Mouse (Mus musculus): ENCODE measurements around the gene Erich4.

Erich4 gene

GRCm38 (mm10) chr7:25623857-25624370 lies 8.2 kb upstream of the Erich4 start:
- DNase-seq, result no peak

GRCm38 (mm10) chr7:25620751-25621150 lies 5.1 kb upstream of the Erich4 start:
- DNase-seq, result peak in 1 of 2 experiments; percentile 16

GRCm38 (mm10) chr7:25620101-25620500 lies 4.4 kb upstream of the Erich4 start:
- DNase-seq, result peak in 1 of 2 experiments; percentile 4

- DNase-seq, result peak in 1 of 2 experiments; percentile 4
Measured at GRCm38 (mm10) chr7:25619722-25619991, 4.0 kb upstream of the Erich4 start.

GRCm38 (mm10) chr7:25618865-25619721 lies 3.4 kb upstream of the Erich4 start, which contains the start of gene Dmac2:
TSS of gene Dmac2 (plus strand) at chr7:25619414.
- peak; percentile 93 to 94 for DNase-seq

GRCm38 (mm10) chr7:25617376-25618160 lies 1.9 kb upstream of the Erich4 start:
- DNase-seq, result peak in 1 of 2 experiments; percentile 7

GRCm38 (mm10) chr7:25614831-25615705 lies 624 bp downstream of the Erich4 start:
- DNase-seq, result peak in 1 of 2 experiments; percentile 21

GRCm38 (mm10) chr7:25614086-25614485 lies 1.6 kb downstream of the Erich4 start:
- DNase-seq, result peak in 1 of 2 experiments; percentile 8

- no peak for DNase-seq
Measured at GRCm38 (mm10) chr7:25611501-25611900, 4.2 kb downstream of the Erich4 start.

- peak in 1 of 2 experiments; percentile 13 for DNase-seq
Measured at GRCm38 (mm10) chr7:25610056-25610455, 5.6 kb downstream of the Erich4 start.

GRCm38 (mm10) chr7:25607196-25607595 lies 8.5 kb downstream of the Erich4 start:
- peak in 1 of 2 experiments; percentile 6 for DNase-seq

GRCm38 (mm10) chr7:25606625-25607063 lies 9.0 kb downstream of the Erich4 start:
- DNase-seq, result peak in 1 of 2 experiments; percentile 12

GRCm38 (mm10) chr7:25601346-25601745 lies 14.3 kb downstream of the Erich4 start:
- DNase-seq, result peak in 1 of 2 experiments; percentile 17

- peak in 1 of 2 experiments; percentile 16 for DNase-seq
Measured at GRCm38 (mm10) chr7:25600666-25601065, 15.0 kb downstream of the Erich4 start.

GRCm38 (mm10) chr7:25599663-25600062 lies 16.0 kb downstream of the Erich4 start:
- peak; percentile 42 to 76 for DNase-seq

GRCm38 (mm10) chr7:25593859-25594258 lies 21.8 kb downstream of the Erich4 start:
- DNase-seq, result no peak

- DNase-seq, result peak in 1 of 2 experiments; percentile 2
Measured at GRCm38 (mm10) chr7:25591226-25591625, 24.5 kb downstream of the Erich4 start.

- no peak for DNase-seq
Measured at GRCm38 (mm10) chr7:25585351-25586204, 30.1 kb downstream of the Erich4 start.

GRCm38 (mm10) chr7:25584651-25585050 lies 31.0 kb downstream of the Erich4 start:
- DNase-seq, result no peak

GRCm38 (mm10) chr7:25582301-25582810 lies 33.3 kb downstream of the Erich4 start:
- no peak for DNase-seq

- DNase-seq, result no peak
Measured at GRCm38 (mm10) chr7:25579441-25579840, 36.3 kb downstream of the Erich4 start.

All from lung, postnatal 4 days (tissue).